ENCODE assay signal across 7 mouse cellular contexts in genomic region chr11:6654903-6655302, GRCm38 (mm10). TPM values are rescaled to one million over a fixed set of nuclear protein-coding genes. Genes with fewer than 3 reads are reported as not detected.
DNase-seq lines count a peak whose midpoint lies in the region; ATAC-seq lines count a peak whose summit lies in the region.

No protein-coding gene starts in this region.

- 0 out of 2 replicates have a peak, but pooled peaks cover 3% of the 10 kb centered on the region for H3K4me1 ChIP-seq in forebrain, embryonic 13.5 days
- H3K4me1 ChIP-seq in hindbrain, embryonic 16.5 days (ENCODE audit: control insufficient read depth, insufficient read depth, low read depth, low read length), result peaks cover 4% of the 10 kb centered on the region

- no peak overlapping the region for H3K4me2 ChIP-seq in forebrain, embryonic 13.5 days
- no peak overlapping the region for H3K4me2 ChIP-seq in hindbrain, embryonic 16.5 days (ENCODE audit: low read length)

- ATAC-seq in forebrain, embryonic 13.5 days, result peak; percentile 75
- peak; percentile 80 for ATAC-seq in hindbrain, embryonic 16.5 days
- ATAC-seq in megakaryocyte-erythroid progenitor cell, adult 5-6 weeks (replicated peaks; ENCODE audit: low FRiP score, low TSS enrichment, poor library complexity, severe bottlenecking), result peak; percentile 64

- no peak overlapping the region for H3K9ac ChIP-seq in forebrain, embryonic 13.5 days
- H3K9ac ChIP-seq in hindbrain, embryonic 16.5 days (ENCODE audit: low read depth, low read length), result no peak overlapping the region

- no peaks in the 10 kb centered on the region for H3K36me3 ChIP-seq in forebrain, embryonic 13.5 days (ENCODE audit: poor library complexity, severe bottlenecking)
- no peaks in the 10 kb centered on the region for H3K36me3 ChIP-seq in hindbrain, embryonic 16.5 days (ENCODE audit: control insufficient read depth, insufficient read depth, low read length)

- 2% methylated on average over 2 of the region's 2 CpGs for WGBS in forebrain, embryonic 13.5 days
- WGBS in hindbrain, embryonic 16.5 days, result 2% methylated on average over 2 of the region's 2 CpGs

- no peak overlapping the region for H3K4me3 ChIP-seq in forebrain, embryonic 13.5 days
- H3K4me3 ChIP-seq in hindbrain, embryonic 16.5 days (ENCODE audit: low read length), result no peak overlapping the region

- H3K27ac ChIP-seq in forebrain, embryonic 13.5 days, result no peak overlapping the region
- H3K27ac ChIP-seq in hindbrain, embryonic 16.5 days (ENCODE audit: low read depth, low read length), result no peak overlapping the region

- H3K9me3 ChIP-seq in forebrain, embryonic 13.5 days (replicated peaks), result no peaks in the 10 kb centered on the region
- no peaks in the 10 kb centered on the region for H3K9me3 ChIP-seq in hindbrain, embryonic 16.5 days (ENCODE audit: control insufficient read depth, low read length)

- H3K27me3 ChIP-seq in forebrain, embryonic 13.5 days, result no peaks in the 10 kb centered on the region
- H3K27me3 ChIP-seq in hindbrain, embryonic 16.5 days (replicated peaks; ENCODE audit: control insufficient read depth, insufficient read depth, low read length), result peaks cover 3% of the 10 kb centered on the region

- peak; percentile 94 for DNase-seq in NIH3T3 (ENCODE audit: low read depth)
- DNase-seq in c-Kit-positive CD71-positive TER-119-positive erythroid progenitor cells, embryonic 14.5 days (ENCODE audit: low spot score), result peak; percentile 82
- DNase-seq in left cerebral cortex, adult 11 months (ENCODE audit: low spot score), result peak; percentile 65
- peak; percentile 73 for DNase-seq in right cerebral cortex, postnatal 25 days

RNA-seq across cellular contexts. Expression of gene Ramp3, which starts 3.4 kb away (rescaled TPM):
- polyA plus RNA-seq in forebrain, embryonic 13.5 days (2015; fragmentation: Nextera tagmentation; extraction: Ambion mirVana), result 1.9 and 2.2 TPM in 2 replicates
- polyA plus RNA-seq in hindbrain, embryonic 16.5 days (2015; fragmentation: Nextera tagmentation; extraction: Ambion mirVana), result 26.6 and 30.6 TPM in 2 replicates
- total RNA-seq in megakaryocyte-erythroid progenitor cell, adult 5-6 weeks (2014; fragmentation: Nextera tagmentation), result not detected in 2 replicates
- not detected in 2 replicates for total RNA-seq in megakaryocyte-erythroid progenitor cell, adult 5-6 weeks (2017)

RNA-seq across cellular contexts. Expression of gene Wap, which starts 16.5 kb away (rescaled TPM):
- polyA plus RNA-seq in forebrain, embryonic 13.5 days (2015; fragmentation: Nextera tagmentation; extraction: Ambion mirVana), result not detected in 2 replicates
- polyA plus RNA-seq in hindbrain, embryonic 16.5 days (2015; fragmentation: Nextera tagmentation; extraction: Ambion mirVana), result not detected in 2 replicates
- not detected in 2 replicates for total RNA-seq in megakaryocyte-erythroid progenitor cell, adult 5-6 weeks (2014; fragmentation: Nextera tagmentation)
- total RNA-seq in megakaryocyte-erythroid progenitor cell, adult 5-6 weeks (2017), result not detected in 2 replicates

RNA-seq across cellular contexts. Expression of gene Tbrg4, which starts 29.0 kb away (rescaled TPM):
- 32.1 and 36.5 TPM in 2 replicates for polyA plus RNA-seq in forebrain, embryonic 13.5 days (2015; fragmentation: Nextera tagmentation; extraction: Ambion mirVana)
- 29.3 and 35.2 TPM in 2 replicates for polyA plus RNA-seq in hindbrain, embryonic 16.5 days (2015; fragmentation: Nextera tagmentation; extraction: Ambion mirVana)
- 113 and 130 TPM in 2 replicates for total RNA-seq in megakaryocyte-erythroid progenitor cell, adult 5-6 weeks (2014; fragmentation: Nextera tagmentation)
- total RNA-seq in megakaryocyte-erythroid progenitor cell, adult 5-6 weeks (2017), result 27.5 and 51.5 TPM in 2 replicates

RNA-seq across cellular contexts. Expression of gene Nacad, which starts 49.0 kb away (rescaled TPM):
- 50.1 and 62.2 TPM in 2 replicates for polyA plus RNA-seq in forebrain, embryonic 13.5 days (2015; fragmentation: Nextera tagmentation; extraction: Ambion mirVana)
- 72.1 and 81.0 TPM in 2 replicates for polyA plus RNA-seq in hindbrain, embryonic 16.5 days (2015; fragmentation: Nextera tagmentation; extraction: Ambion mirVana)
- not detected in 2 replicates for total RNA-seq in megakaryocyte-erythroid progenitor cell, adult 5-6 weeks (2014; fragmentation: Nextera tagmentation)
- total RNA-seq in megakaryocyte-erythroid progenitor cell, adult 5-6 weeks (2017), result not detected in 2 replicates
